Mouse (Mus musculus) left cerebral cortex, adult 11 months (tissue): ENCODE results near the gene Dstyk.

ENCODE experiments used
- DNase-seq: peaks from one replicate; pipeline ENCODE4 v3.0.0; 2022; ENCODE audit warnings: low spot score

Dstyk gene

GRCm38 (mm10) chr1:132512106-132512505 is 94.8 kb downstream of the Dstyk start:
- DNase-seq = no peak

GRCm38 (mm10) chr1:132515339-132515738 is 98.0 kb downstream of the Dstyk start:
- DNase-seq = no peak
